Mouse (Mus musculus) spleen, adult 2 months (tissue): Measurements from ENCODE around the gene Aph1b.

Experiments used
- CTCF ChIP-seq: fragments of 200-500 bp; IDR thresholded peaks from 2 replicates; pipeline ENCODE4 v1.5.1; 2011; ENCODE audit warnings: mild to moderate bottlenecking, inconsistent platforms; ENCODE audit not compliant: insufficient read depth, insufficient read length, insufficient replicate concordance; ENCODE audit errors: extremely low read depth
- POLR2A ChIP-seq: fragments of 200-500 bp; IDR thresholded peaks from 2 replicates; pipeline ENCODE4 v1.6.1; 2011; ENCODE audit warnings: low read depth, low read length, inconsistent platforms

GRCm38 (mm10) chr9:66725591-66725990, 69.7 kb downstream of the Aph1b start:
- TF ChIP-seq CTCF (no peak), POLR2A (no peak)
